Mouse (Mus musculus) hindbrain, embryonic 15.5 days (tissue): ENCODE measurements around the gene Trpv4. TPM values are rescaled to one million over a fixed set of nuclear protein-coding genes. Genes with fewer than 3 reads are reported as not detected.

Experiments used
- ATAC-seq: fragments of 200-750 bp; cut with Nextera tagmentation; 2 replicates; pipeline ENCODE4 v1.8.0; 2017; ENCODE audit warnings: low read depth, moderate number of reproducible peaks, moderate TSS enrichment; ENCODE audit not compliant: low FRiP score
- H3K27ac ChIP-seq: fragments of 300-500 bp; sonication (generic); replicated peaks from 2 replicates; pipeline ENCODE4 v1.5.1; 2015; ENCODE audit warnings: mild to moderate bottlenecking, inconsistent platforms
- H3K27me3 ChIP-seq: fragments of 300-500 bp; sonication (generic); 2 replicates; pipeline ENCODE4 v1.6.1; 2015; ENCODE audit warnings: control low read depth, inconsistent platforms
- H3K36me3 ChIP-seq: fragments of 300-500 bp; sonication (generic); 2 replicates; pipeline ENCODE4 v1.6.1; 2015; ENCODE audit warnings: control low read depth, inconsistent platforms
- H3K4me1 ChIP-seq: fragments of 300-500 bp; sonication (generic); replicated peaks from 2 replicates; pipeline ENCODE4 v1.6.1; 2015; ENCODE audit warnings: control low read depth, inconsistent platforms
- H3K4me2 ChIP-seq: fragments of 300-500 bp; sonication (generic); 2 replicates; pipeline ENCODE4 v1.6.1; 2015; ENCODE audit warnings: moderate library complexity, mild to moderate bottlenecking, inconsistent platforms
- H3K4me3 ChIP-seq: fragments of 300-500 bp; sonication (generic); 2 replicates; pipeline ENCODE4 v1.5.1; 2015; ENCODE audit warnings: mild to moderate bottlenecking, inconsistent platforms
- H3K9ac ChIP-seq: fragments of 300-500 bp; sonication (generic); 2 replicates; pipeline ENCODE4 v1.6.1; 2015; ENCODE audit warnings: inconsistent platforms
- H3K9me3 ChIP-seq: fragments of 300-500 bp; sonication (generic); 2 replicates; pipeline ENCODE4 v1.6.1; 2016; ENCODE audit warnings: control low read depth, inconsistent platforms
- WGBS: fragments of 180-500 bp; shearing (Covaris S2); methylation state at CpG from one replicate; pipeline ENCODE4 v1.1.7; 2015; 5-methylcytosine and 5-hydroxymethylcytosine counted together
- polyA plus RNA-seq: library from polyadenylated mRNA; unstranded; fragments of >200 nt; fragmentation: Nextera tagmentation; extraction: Ambion mirVana; gene quantifications from 2 replicates; pipeline ENCODE4 v1.2.1, GENCODE M21; 2015

The Trpv4 gene
- polyA plus RNA-seq, 1 experiment from 2014 or later = 1.9 TPM

DNA sequence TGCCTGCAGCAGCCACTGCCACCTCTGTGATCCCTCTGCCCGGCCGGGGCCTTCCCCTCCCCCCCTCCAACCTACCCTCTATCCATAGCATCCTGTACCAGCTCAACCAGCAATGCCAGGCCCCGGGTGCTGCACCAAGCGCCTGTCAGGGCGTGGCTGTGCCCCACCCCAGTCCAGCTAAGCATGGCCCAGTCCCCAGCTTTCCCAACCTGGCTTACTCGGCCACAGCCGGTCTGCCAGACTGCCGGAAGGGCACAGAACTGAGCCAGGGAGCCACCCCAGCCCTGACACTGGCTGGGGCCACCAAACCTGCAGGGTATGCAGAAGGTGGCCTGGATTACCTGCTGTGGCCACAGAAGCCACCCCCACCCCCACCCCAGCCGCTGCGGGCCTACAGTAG is 47.0 kb downstream of the Trpv4 start:
- Histone ChIP-seq H3K4me2 (no peak overlapping the region), H3K4me3 (no peak overlapping the region), H3K9ac (no peak overlapping the region), H3K36me3 (no peaks in the 10 kb centered on the region), H3K27me3 (no peaks in the 10 kb centered on the region), H3K9me3 (no peaks in the 10 kb centered on the region), H3K4me1 (peaks cover 36% of the 10 kb centered on the region), H3K27ac (no peak overlapping the region)
- WGBS = 91% methylated on average over 10 of the region's 10 CpGs
- no peak for ATAC-seq

DNA sequence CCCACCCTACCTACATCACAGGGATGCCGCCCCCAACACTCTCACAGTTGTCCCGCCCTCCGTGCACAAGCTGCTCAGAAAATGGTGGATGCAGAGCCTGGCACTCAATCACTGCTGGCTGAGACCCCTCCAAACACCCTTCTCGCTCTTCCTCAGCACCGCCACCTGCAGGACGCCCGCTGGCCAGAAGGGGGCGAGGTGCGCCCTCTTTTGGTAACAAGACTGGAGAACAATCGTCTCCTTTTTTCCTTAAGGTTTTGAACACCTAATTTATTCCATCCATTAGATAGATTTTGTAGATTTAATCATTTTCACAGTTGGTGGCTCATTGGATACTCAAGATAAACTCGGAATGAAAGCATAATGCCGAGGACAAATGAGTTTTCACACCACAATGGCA is 49.7 kb downstream of the Trpv4 start:
- peaks cover 59% of the 10 kb centered on the region for H3K4me1 ChIP-seq
- H3K27me3 ChIP-seq = no peaks in the 10 kb centered on the region
- no peak overlapping the region for H3K9ac ChIP-seq
- no peak overlapping the region for H3K4me3 ChIP-seq
- no peaks in the 10 kb centered on the region for H3K36me3 ChIP-seq
- ATAC-seq = peak; percentile 21; the same call in 1 of the 2 replicates
- WGBS = 5% methylated on average over 12 of the region's 12 CpGs
- H3K9me3 ChIP-seq = no peaks in the 10 kb centered on the region
- H3K27ac ChIP-seq = peak overlapping the region; percentile 72
- H3K4me2 ChIP-seq = no peak overlapping the region

DNA sequence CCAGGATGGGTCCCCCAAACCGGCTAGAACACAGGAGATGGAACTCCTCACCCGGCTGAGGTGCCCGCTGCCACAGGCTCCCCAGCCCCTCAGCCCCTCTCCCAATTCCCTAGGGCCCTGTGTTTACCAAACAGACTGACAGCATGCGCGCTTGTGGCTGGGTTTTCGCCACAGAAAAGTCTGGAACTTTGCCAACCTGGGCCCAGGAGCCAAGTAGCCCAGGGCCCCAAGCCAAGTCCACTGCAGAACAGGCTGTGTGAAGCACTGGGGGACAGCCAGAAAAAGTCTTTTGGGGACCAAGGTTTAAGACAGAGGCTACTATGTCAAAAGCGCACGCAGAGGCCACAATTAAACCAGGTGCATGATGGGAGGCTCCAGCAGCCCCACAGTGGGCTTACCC is 50.6 kb downstream of the Trpv4 start:
- Histone ChIP-seq H3K4me1 (peaks cover 59% of the 10 kb centered on the region), H3K27me3 (no peaks in the 10 kb centered on the region), H3K27ac (peak overlapping the region; percentile 72), H3K4me3 (no peak overlapping the region), H3K9ac (no peak overlapping the region), H3K4me2 (no peak overlapping the region), H3K36me3 (no peaks in the 10 kb centered on the region), H3K9me3 (no peaks in the 10 kb centered on the region)
- 0 out of 2 replicates have a peak, but pooled peaks have one; percentile 7 for ATAC-seq
- WGBS = 42% methylated on average over 8 of the region's 8 CpGs

DNA sequence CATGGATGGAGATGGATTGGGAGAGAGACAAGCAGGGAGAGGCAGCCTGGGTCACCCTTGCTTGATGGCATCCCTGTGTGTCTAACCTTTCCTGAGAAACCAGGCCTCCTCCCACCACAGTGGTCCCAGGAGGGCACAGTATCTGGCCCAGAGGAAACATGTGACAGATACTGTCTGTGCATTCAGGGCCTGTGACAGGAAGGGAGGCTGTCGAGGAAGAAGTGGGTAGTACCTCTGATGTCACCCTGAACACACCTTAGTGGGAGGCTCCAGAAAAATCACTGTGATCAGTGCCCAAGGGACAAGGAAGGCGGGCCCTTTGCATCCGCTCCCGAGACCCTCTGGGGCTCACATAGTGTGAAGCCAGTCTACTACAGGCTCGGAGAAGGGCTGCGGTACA is 52.2 kb downstream of the Trpv4 start:
- Histone ChIP-seq H3K4me2 (no peak overlapping the region), H3K4me3 (no peak overlapping the region), H3K36me3 (no peaks in the 10 kb centered on the region), H3K9ac (no peak overlapping the region), H3K27ac (peak overlapping the region; percentile 54), H3K9me3 (no peaks in the 10 kb centered on the region), H3K4me1 (peaks cover 56% of the 10 kb centered on the region), H3K27me3 (no peaks in the 10 kb centered on the region)
- ATAC-seq = no peak
- WGBS = 71% methylated on average over 6 of the region's 6 CpGs

DNA sequence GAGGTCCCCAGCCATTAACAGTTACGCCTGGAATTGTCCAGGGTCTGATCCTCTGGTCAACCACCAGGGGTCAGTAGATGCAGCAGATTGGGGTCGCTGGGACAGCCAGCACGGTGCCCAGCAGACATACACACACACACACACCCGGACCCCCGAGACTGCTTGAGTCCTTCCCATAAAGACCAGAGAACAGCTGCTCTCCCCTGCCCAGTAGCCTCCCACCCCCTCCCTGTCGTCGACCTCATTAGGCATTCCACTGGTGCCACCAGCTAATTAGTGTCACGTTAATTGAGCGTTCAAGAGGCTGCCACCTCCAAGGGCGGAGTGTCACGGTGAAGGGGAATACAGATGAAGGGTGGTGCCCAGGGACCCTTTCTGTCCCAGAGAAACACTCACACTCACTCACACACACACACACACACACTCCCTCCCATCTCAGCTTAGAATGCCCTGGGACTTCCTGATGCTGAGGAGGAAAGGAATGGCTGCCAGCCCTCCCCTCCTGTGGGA is 53.4 kb downstream of the Trpv4 start:
- peaks cover 56% of the 10 kb centered on the region for H3K4me1 ChIP-seq
- H3K36me3 ChIP-seq = no peaks in the 10 kb centered on the region

DNA sequence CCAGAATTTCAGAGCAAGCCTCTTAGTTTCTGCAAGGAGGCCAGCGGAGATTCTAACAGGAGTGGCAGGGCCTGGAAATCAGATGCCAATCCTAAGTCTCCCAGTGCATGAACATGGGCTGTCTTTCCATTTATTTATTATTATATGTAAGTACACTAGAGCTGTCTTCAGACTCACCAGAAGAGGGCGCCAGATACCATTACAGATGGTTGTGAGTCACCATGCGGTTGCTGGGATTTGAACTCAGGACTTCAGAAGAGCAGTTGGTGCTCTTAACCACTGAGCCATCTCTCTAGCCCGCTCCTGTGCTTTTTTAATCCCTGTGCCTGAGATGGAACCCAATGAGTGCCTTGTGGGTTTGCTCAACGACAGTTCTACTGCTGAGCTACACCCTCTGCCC is 54.2 kb downstream of the Trpv4 start:
- no peak overlapping the region for H3K27ac ChIP-seq

More for the DNA sequence above, 53.4 kb downstream of the Trpv4 start:
- WGBS = 15% methylated on average over 11 of the region's 11 CpGs
- Histone ChIP-seq H3K4me2 (no peak overlapping the region), H3K27ac (peak overlapping the region; percentile 54; the same call in 1 of the 2 replicates), H3K9ac (no peak overlapping the region), H3K9me3 (no peaks in the 10 kb centered on the region), H3K4me3 (no peak overlapping the region), H3K27me3 (no peaks in the 10 kb centered on the region)
- ATAC-seq = peak; percentile 16

DNA sequence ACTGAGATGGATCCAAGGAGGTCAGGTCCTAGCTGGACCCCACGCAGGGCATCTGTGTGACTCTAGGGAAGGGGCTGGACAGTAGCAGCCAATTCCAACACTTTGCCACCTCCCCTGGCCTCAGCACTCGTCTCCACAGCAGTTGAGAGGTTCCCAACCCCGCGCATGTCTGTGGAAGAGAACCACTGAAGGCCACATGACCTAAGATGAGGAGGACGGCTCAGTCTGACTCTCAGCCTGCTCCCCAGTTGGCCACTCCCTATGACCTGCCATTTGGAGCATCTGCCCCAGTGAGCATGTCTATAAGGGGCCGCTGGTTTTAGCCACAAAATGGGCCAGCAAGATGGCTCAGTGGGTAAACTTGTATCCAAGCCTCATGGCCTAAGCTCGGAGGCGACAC is 56.2 kb downstream of the Trpv4 start:
- no peaks in the 10 kb centered on the region for H3K9me3 ChIP-seq
- WGBS = 83% methylated on average over 8 of the region's 8 CpGs

More for the DNA sequence above, 54.2 kb downstream of the Trpv4 start:
- H3K36me3 ChIP-seq = no peaks in the 10 kb centered on the region
- no peak overlapping the region for H3K4me2 ChIP-seq
- H3K9me3 ChIP-seq = no peaks in the 10 kb centered on the region
- no peaks in the 10 kb centered on the region for H3K27me3 ChIP-seq
- H3K9ac ChIP-seq = no peak overlapping the region
- no peak overlapping the region for H3K4me3 ChIP-seq
- peaks cover 50% of the 10 kb centered on the region for H3K4me1 ChIP-seq
- no peak for ATAC-seq
- WGBS = 84% methylated on average over 5 of the region's 5 CpGs

DNA sequence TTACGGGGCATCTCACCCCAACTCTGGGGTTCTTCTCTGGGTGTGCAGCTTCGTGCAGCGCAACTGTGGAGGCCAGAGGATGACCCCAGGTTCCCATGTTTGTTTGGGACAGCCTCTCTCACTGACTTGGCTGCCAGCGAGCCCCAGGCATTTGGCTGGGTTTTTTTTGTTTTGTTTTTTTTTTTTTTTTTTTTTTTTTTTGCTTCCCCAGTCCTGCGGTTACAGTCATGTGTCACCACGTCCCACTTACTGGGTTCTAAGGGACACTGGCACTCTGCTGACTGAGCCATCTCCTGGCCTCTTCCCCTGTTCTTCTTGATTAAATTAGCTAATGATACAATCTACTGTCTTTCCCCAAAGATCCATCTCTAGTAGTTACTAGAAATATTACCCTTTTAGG is 60.6 kb downstream of the Trpv4 start:
- H3K27me3 ChIP-seq = 0 out of 2 replicates have a peak, but pooled peaks cover 5% of the 10 kb centered on the region
- 45% methylated on average over 6 of the region's 6 CpGs for WGBS
- H3K4me3 ChIP-seq = no peak overlapping the region
- H3K27ac ChIP-seq = 0 out of 2 replicates have a peak overlapping the region, but pooled peaks have one; percentile 39
- no peaks in the 10 kb centered on the region for H3K9me3 ChIP-seq
- no peak overlapping the region for H3K9ac ChIP-seq
- H3K4me1 ChIP-seq = peaks cover 40% of the 10 kb centered on the region
- no peak overlapping the region for H3K4me2 ChIP-seq
- no peaks in the 10 kb centered on the region for H3K36me3 ChIP-seq
- no peak for ATAC-seq

More for the DNA sequence above, 56.2 kb downstream of the Trpv4 start:
- Histone ChIP-seq H3K9ac (no peak overlapping the region), H3K4me2 (no peak overlapping the region), H3K27ac (no peak overlapping the region), H3K4me3 (no peak overlapping the region), H3K36me3 (no peaks in the 10 kb centered on the region), H3K4me1 (peaks cover 41% of the 10 kb centered on the region), H3K27me3 (no peaks in the 10 kb centered on the region)
- ATAC-seq = no peak

DNA sequence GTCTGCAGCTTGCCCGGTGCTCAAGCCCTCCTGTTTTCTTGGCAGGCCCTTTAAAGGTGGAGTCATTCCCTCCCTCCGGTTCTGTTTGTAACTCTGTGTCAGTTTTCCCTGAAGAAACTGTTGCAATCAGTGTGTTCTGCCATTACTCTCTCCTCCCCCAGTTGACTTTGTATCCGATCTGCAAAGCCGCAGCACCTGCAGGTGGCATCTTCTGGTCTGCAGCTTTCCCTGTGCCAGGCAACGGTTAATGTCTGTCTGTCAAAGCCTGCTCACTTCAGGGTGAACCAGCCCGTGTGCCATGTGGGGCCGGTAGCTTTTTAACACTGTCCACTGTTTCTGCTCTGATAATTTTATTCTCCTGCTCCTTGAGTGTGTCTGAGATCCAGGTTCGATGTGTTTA is 61.0 kb downstream of the Trpv4 start:
- 46% methylated on average over 8 of the region's 8 CpGs for WGBS
- H3K27ac ChIP-seq = peak overlapping the region; percentile 39; the same call in 1 of the 2 replicates
- H3K4me3 ChIP-seq = no peak overlapping the region
- no peak overlapping the region for H3K4me2 ChIP-seq
- H3K27me3 ChIP-seq = 0 out of 2 replicates have a peak, but pooled peaks cover 5% of the 10 kb centered on the region
- no peaks in the 10 kb centered on the region for H3K36me3 ChIP-seq
- no peak overlapping the region; the same call in 1 of the 2 replicates for H3K9ac ChIP-seq
- ATAC-seq = no peak
- peaks cover 44% of the 10 kb centered on the region for H3K4me1 ChIP-seq
- H3K9me3 ChIP-seq = no peaks in the 10 kb centered on the region

DNA sequence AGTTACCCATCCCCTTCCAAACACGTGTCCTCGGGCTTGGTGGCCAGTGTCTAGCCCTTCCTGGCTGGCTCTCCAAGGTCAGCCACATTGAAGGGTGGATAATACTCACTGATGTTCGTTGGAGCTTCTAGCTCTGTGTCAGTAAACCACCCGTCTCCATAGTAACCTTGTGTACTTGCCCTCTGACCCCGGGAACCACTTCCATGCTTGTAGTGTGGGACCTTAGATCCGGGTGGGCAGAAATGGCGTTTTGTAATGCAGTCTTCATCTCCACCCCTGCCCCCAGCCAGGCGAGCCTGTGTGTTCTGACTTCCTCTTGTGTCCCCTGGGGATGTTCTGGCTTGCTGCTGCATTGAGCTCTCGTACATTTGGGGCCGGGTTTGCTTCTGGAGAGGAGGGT is 61.6 kb downstream of the Trpv4 start:
- no peaks in the 10 kb centered on the region for H3K9me3 ChIP-seq
- H3K27ac ChIP-seq = peak overlapping the region; percentile 39; the same call in 1 of the 2 replicates
- H3K27me3 ChIP-seq = 0 out of 2 replicates have a peak, but pooled peaks cover 5% of the 10 kb centered on the region
- H3K4me2 ChIP-seq = no peak overlapping the region
- H3K36me3 ChIP-seq = no peaks in the 10 kb centered on the region
- no peak for ATAC-seq
- H3K9ac ChIP-seq = no peak overlapping the region
- 26% methylated on average over 10 of the region's 10 CpGs for WGBS
- H3K4me1 ChIP-seq = peaks cover 50% of the 10 kb centered on the region
- H3K4me3 ChIP-seq = no peak overlapping the region

DNA sequence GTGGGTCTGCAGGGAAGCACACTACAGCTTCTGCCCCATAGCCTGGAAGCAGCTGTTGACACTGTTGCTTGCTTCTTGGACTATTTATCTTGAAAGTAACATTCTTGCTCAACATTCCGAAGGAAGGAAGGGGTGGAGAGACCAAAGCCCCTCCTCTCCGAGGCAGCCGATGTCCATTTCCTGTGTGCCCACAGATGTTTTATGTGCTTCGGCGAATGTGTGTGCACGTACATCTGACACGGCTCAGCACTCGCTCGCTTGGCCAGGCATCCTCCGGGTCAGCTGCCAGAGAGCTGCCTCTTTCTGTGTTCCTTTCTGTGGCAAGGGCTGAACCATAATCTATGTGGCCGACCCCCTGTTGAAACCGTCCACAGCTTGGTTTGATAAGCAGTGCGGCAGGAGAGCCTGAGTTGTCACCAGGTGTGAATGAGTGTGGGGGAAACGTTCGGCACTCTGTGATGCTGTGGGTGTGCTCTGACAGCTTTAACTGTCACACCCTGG is 63.4 kb downstream of the Trpv4 start:
- WGBS = 80% methylated on average over 15 of the region's 15 CpGs
- Histone ChIP-seq H3K27ac (0 out of 2 replicates have a peak overlapping the region, but pooled peaks have one; percentile 49), H3K4me1 (peaks cover 68% of the 10 kb centered on the region)

DNA sequence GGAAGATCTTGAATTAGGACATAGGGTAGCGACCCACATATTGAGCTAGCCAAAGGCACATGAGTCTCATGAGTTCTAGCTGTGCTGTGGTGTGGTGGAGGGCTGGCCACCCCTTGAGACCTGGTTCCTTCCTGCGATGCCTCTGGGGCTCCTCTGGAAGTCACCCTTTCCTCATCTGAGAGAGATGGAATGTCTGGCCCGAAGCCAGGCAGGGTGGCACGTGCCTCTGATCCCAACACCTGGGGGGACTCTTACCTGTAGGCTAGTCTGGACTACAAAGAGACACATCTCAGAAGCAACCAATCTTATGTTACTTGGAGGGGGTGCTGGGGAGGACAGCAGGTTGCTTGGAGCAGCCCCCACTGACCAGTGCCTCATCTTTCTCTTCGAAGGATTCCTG is 64.3 kb downstream of the Trpv4 start:
- Histone ChIP-seq H3K36me3 (no peaks in the 10 kb centered on the region), H3K9me3 (no peaks in the 10 kb centered on the region), H3K4me3 (no peak overlapping the region), H3K27me3 (0 out of 2 replicates have a peak, but pooled peaks cover 5% of the 10 kb centered on the region), H3K4me1 (peaks cover 77% of the 10 kb centered on the region), H3K9ac (no peak overlapping the region), H3K27ac (no peak overlapping the region), H3K4me2 (no peak overlapping the region)
- 83% methylated on average over 5 of the region's 5 CpGs for WGBS
- ATAC-seq = no peak

More for the DNA sequence above, 63.4 kb downstream of the Trpv4 start:
- Histone ChIP-seq H3K4me3 (no peak overlapping the region), H3K36me3 (no peaks in the 10 kb centered on the region), H3K27me3 (0 out of 2 replicates have a peak, but pooled peaks cover 5% of the 10 kb centered on the region), H3K9ac (no peak overlapping the region), H3K4me2 (no peak overlapping the region), H3K9me3 (no peaks in the 10 kb centered on the region)
- no peak for ATAC-seq
